9 mouse cellular contexts compared by ENCODE assay signal in genomic region chr7:141564561-141564960, GRCm38 (mm10). TPM values are rescaled to one million over a fixed set of nuclear protein-coding genes. Genes with fewer than 3 reads are reported as not detected.
DNase-seq lines count a peak whose midpoint lies in the region; ATAC-seq lines count a peak whose summit lies in the region.
"Had no signal": no experiment of that assay in that cellular context is flagged by ENCODE, and none has a peak within 500 bp of the region (broad histone marks: within the 10 kb centered on the region; RNA-seq: fewer than 3 reads in every experiment).

No protein-coding gene starts in this region.

- H3K27ac ChIP-seq in hindbrain, embryonic 13.5 days = no peak overlapping the region
- H3K27ac ChIP-seq in hindbrain, embryonic 14.5 days = no peak overlapping the region
- H3K27ac ChIP-seq in liver, embryonic 12.5 days = peak overlapping the region; percentile 98
- no peak overlapping the region for H3K27ac ChIP-seq in kidney, embryonic 14.5 days (ENCODE audit: low read depth, low read length)
- H3K27ac ChIP-seq: hindbrain, embryonic 15.5 days had no signal

- H3K4me3 ChIP-seq in hindbrain, embryonic 13.5 days = no peak overlapping the region
- no peak overlapping the region for H3K4me3 ChIP-seq in hindbrain, embryonic 14.5 days (replicated peaks; ENCODE audit: low read length)
- peak overlapping the region; percentile 99; the same call in 1 of the 2 replicates for H3K4me3 ChIP-seq in liver, embryonic 12.5 days
- H3K4me3 ChIP-seq in kidney, embryonic 14.5 days (ENCODE audit: low read length) = no peak overlapping the region
- H3K4me3 ChIP-seq: hindbrain, embryonic 15.5 days had no signal

- H3K27me3 ChIP-seq in hindbrain, embryonic 13.5 days = 0 out of 2 replicates have a peak, but pooled peaks cover 3% of the 10 kb centered on the region
- no peaks in the 10 kb centered on the region for H3K27me3 ChIP-seq in hindbrain, embryonic 14.5 days (ENCODE audit: control insufficient read depth, insufficient read depth, low read length)
- no peaks in the 10 kb centered on the region for H3K27me3 ChIP-seq in liver, embryonic 12.5 days (replicated peaks)
- no peaks in the 10 kb centered on the region for H3K27me3 ChIP-seq in kidney, embryonic 14.5 days (ENCODE audit: control insufficient read depth, insufficient read depth, low read length)
- H3K27me3 ChIP-seq: hindbrain, embryonic 15.5 days had no signal

- 77% methylated on average over 7 of the region's 7 CpGs for WGBS in hindbrain, embryonic 13.5 days
- 78% methylated on average over 7 of the region's 7 CpGs for WGBS in hindbrain, embryonic 14.5 days
- WGBS in liver, embryonic 12.5 days (ENCODE audit: insufficient replicate concordance) = 68% methylated on average over 7 of the region's 7 CpGs
- 69% methylated on average over 7 of the region's 7 CpGs for WGBS in kidney, embryonic 14.5 days

- peak; percentile 36 to 51 for DNase-seq in cerebellum, adult 18-20 months
- DNase-seq in cerebellum, adult 11 months = no peak
- no peak for DNase-seq in hindbrain, embryonic 14.5 days (ENCODE audit: low spot score)
- DNase-seq in Muller cell, postnatal 12 days (ENCODE audit: inconsistent ontology term) = peak; percentile 47
- no peak for DNase-seq in frontal cortex, postnatal 10 days (ENCODE audit: low spot score in 2 of 2)

- peak overlapping the region; percentile 15; the same call in 1 of the 2 replicates for H3K9ac ChIP-seq in hindbrain, embryonic 13.5 days
- no peak overlapping the region for H3K9ac ChIP-seq in hindbrain, embryonic 14.5 days
- H3K9ac ChIP-seq in liver, embryonic 12.5 days = peak overlapping the region; percentile 99
- no peak overlapping the region for H3K9ac ChIP-seq in kidney, embryonic 14.5 days (ENCODE audit: low read depth, low read length)
- H3K9ac ChIP-seq: hindbrain, embryonic 15.5 days had no signal

- peak overlapping the region; percentile 86; the same call in 1 of the 2 replicates for H3K4me2 ChIP-seq in hindbrain, embryonic 13.5 days
- no peak overlapping the region for H3K4me2 ChIP-seq in hindbrain, embryonic 14.5 days (replicated peaks)
- peak overlapping the region; percentile 90 for H3K4me2 ChIP-seq in liver, embryonic 12.5 days
- H3K4me2 ChIP-seq in kidney, embryonic 14.5 days (replicated peaks; ENCODE audit: low read depth, low read length) = no peak overlapping the region
- H3K4me2 ChIP-seq: hindbrain, embryonic 15.5 days had no signal

- ATAC-seq in hindbrain, embryonic 13.5 days (ENCODE audit: low FRiP score) = no peak
- no peak for ATAC-seq in hindbrain, embryonic 14.5 days (ENCODE audit: low FRiP score)
- ATAC-seq in liver, embryonic 12.5 days = no peak
- no peak for ATAC-seq in kidney, embryonic 14.5 days (ENCODE audit: low FRiP score, low TSS enrichment)

- H3K4me1 ChIP-seq in hindbrain, embryonic 13.5 days (replicated peaks) = peaks cover 54% of the 10 kb centered on the region
- peaks cover 23% of the 10 kb centered on the region for H3K4me1 ChIP-seq in hindbrain, embryonic 14.5 days (replicated peaks; ENCODE audit: control insufficient read depth, insufficient read depth, low read length)
- peaks cover 89% of the 10 kb centered on the region for H3K4me1 ChIP-seq in liver, embryonic 12.5 days
- H3K4me1 ChIP-seq in kidney, embryonic 14.5 days (ENCODE audit: control insufficient read depth, insufficient read depth, low read length) = peaks cover 14% of the 10 kb centered on the region; the same call in 1 of the 2 replicates

- no peaks in the 10 kb centered on the region for H3K9me3 ChIP-seq in hindbrain, embryonic 13.5 days
- H3K9me3 ChIP-seq in hindbrain, embryonic 14.5 days (ENCODE audit: control insufficient read depth, low read length) = no peaks in the 10 kb centered on the region
- no peaks in the 10 kb centered on the region for H3K9me3 ChIP-seq in liver, embryonic 12.5 days (replicated peaks)
- H3K9me3 ChIP-seq in kidney, embryonic 14.5 days (ENCODE audit: control insufficient read depth, low read length) = no peaks in the 10 kb centered on the region
- H3K9me3 ChIP-seq: hindbrain, embryonic 15.5 days had no signal

- peaks cover 5% of the 10 kb centered on the region for H3K36me3 ChIP-seq in hindbrain, embryonic 13.5 days
- peaks cover 4% of the 10 kb centered on the region; the same call in 1 of the 2 replicates for H3K36me3 ChIP-seq in hindbrain, embryonic 14.5 days (replicated peaks; ENCODE audit: control insufficient read depth, insufficient read depth)
- H3K36me3 ChIP-seq in liver, embryonic 12.5 days = peaks cover 39% of the 10 kb centered on the region
- peaks cover 4% of the 10 kb centered on the region; the same call in 1 of the 2 replicates for H3K36me3 ChIP-seq in kidney, embryonic 14.5 days (ENCODE audit: control insufficient read depth, insufficient read depth, low read length)
- H3K36me3 ChIP-seq: hindbrain, embryonic 15.5 days had no signal

RNA-seq across cellular contexts. Expression of gene Ap2a2, which starts 2.6 kb away (rescaled TPM):
- 105 and 111 TPM in 2 replicates for polyA plus RNA-seq in hindbrain, embryonic 13.5 days (2015; fragmentation: Nextera tagmentation; extraction: Ambion mirVana)
- polyA plus RNA-seq in hindbrain, embryonic 14.5 days (2014; fragmentation: Nextera tagmentation; extraction: Ambion mirVana) = 104 TPM in 2 replicates
- 91.6 and 92.0 TPM in 2 replicates for polyA plus RNA-seq in liver, embryonic 12.5 days (2016; fragmentation: Nextera tagmentation; extraction: Ambion mirVana)
- polyA plus RNA-seq in kidney, embryonic 14.5 days (2014; fragmentation: Nextera tagmentation; extraction: Ambion mirVana) = 47.0 and 76.3 TPM in 2 replicates

RNA-seq across cellular contexts. Expression of gene Chid1, which starts 24.9 kb away (rescaled TPM):
- polyA plus RNA-seq in hindbrain, embryonic 13.5 days (2015; fragmentation: Nextera tagmentation; extraction: Ambion mirVana) = 36.6 and 45.5 TPM in 2 replicates
- polyA plus RNA-seq in hindbrain, embryonic 14.5 days (2014; fragmentation: Nextera tagmentation; extraction: Ambion mirVana) = 45.5 and 47.8 TPM in 2 replicates
- 32.0 and 32.7 TPM in 2 replicates for polyA plus RNA-seq in liver, embryonic 12.5 days (2016; fragmentation: Nextera tagmentation; extraction: Ambion mirVana)
- 28.9 and 38.8 TPM in 2 replicates for polyA plus RNA-seq in kidney, embryonic 14.5 days (2014; fragmentation: Nextera tagmentation; extraction: Ambion mirVana)

Comparison
In these comparisons a context has a peak if more than half of its experiments do, and no peak if none do; other contexts are left out.
1. DNase-seq: peak in cerebellum, adult 18-20 months (2 of 2) and Muller cell, postnatal 12 days (single experiment); none in cerebellum, adult 11 months (single experiment), hindbrain, embryonic 14.5 days (single experiment) and frontal cortex, postnatal 10 days (0 of 2).
2. H3K4me2 ChIP-seq: peak in hindbrain, embryonic 13.5 days (single experiment) and liver, embryonic 12.5 days (single experiment); none in hindbrain, embryonic 14.5 days (single experiment) and kidney, embryonic 14.5 days (single experiment).
3. H3K9ac ChIP-seq: peak in hindbrain, embryonic 13.5 days (single experiment) and liver, embryonic 12.5 days (single experiment); none in hindbrain, embryonic 14.5 days (single experiment) and kidney, embryonic 14.5 days (single experiment).